Comparison of ENCODE assay signal across 26 mouse cellular contexts in genomic region chr10:94347296-94347695, GRCm38 (mm10). TPM values are rescaled to one million over a fixed set of nuclear protein-coding genes. Genes with fewer than 3 reads are reported as not detected.
"Had no signal": no experiment of that assay in that cellular context is flagged by ENCODE, and none has a peak within 500 bp of the region (broad histone marks: within the 10 kb centered on the region; RNA-seq: fewer than 3 reads in every experiment).

No protein-coding gene starts in this region.

- H3K27ac ChIP-seq: kidney, postnatal 0 days; layer of hippocampus, adult 2 months; limb, embryonic 10.5 days; limb, embryonic 13.5 days; liver, embryonic 12.5 days; liver, embryonic 15.5 days; lung, embryonic 15.5 days; midbrain, embryonic 10.5 days; midbrain, embryonic 13.5 days; neural tube, embryonic 13.5 days; stomach, embryonic 15.5 days had no signal

- ATAC-seq: liver, embryonic 12.5 days; midbrain, embryonic 13.5 days; midbrain, embryonic 16.5 days had no signal

- H3K4me2 ChIP-seq: limb, embryonic 13.5 days; liver, embryonic 12.5 days; liver, embryonic 15.5 days; lung, embryonic 15.5 days; midbrain, embryonic 13.5 days; neural tube, embryonic 13.5 days; stomach, embryonic 15.5 days had no signal

- DNase-seq: kidney, postnatal 25 days; layer of hippocampus, adult 9-11 months; liver; lung, adult 18-20 months; lung, postnatal 10 days; lung, postnatal 36 days; retina, postnatal 1 day; right cerebral cortex, postnatal 25 days; spleen, adult 18-20 months; thymus, postnatal 25 days had no signal

- H3K4me3 ChIP-seq: layer of hippocampus, adult 2 months; limb, embryonic 10.5 days; limb, embryonic 13.5 days; liver, embryonic 12.5 days; liver, embryonic 15.5 days; lung, embryonic 15.5 days; megakaryocyte, embryonic 14.5 days; midbrain, embryonic 10.5 days; midbrain, embryonic 13.5 days; myocyte; neural tube, embryonic 13.5 days; stomach, embryonic 15.5 days had no signal

- H3K36me3 ChIP-seq: limb, embryonic 10.5 days; limb, embryonic 13.5 days; liver, embryonic 12.5 days; liver, embryonic 15.5 days; lung, embryonic 15.5 days; midbrain, embryonic 10.5 days; midbrain, embryonic 13.5 days; neural tube, embryonic 13.5 days; stomach, embryonic 15.5 days had no signal

- H3K27me3 ChIP-seq: limb, embryonic 13.5 days; liver, embryonic 15.5 days; lung, embryonic 15.5 days; midbrain, embryonic 13.5 days; neural tube, embryonic 13.5 days; stomach, embryonic 15.5 days had no signal

- H3K9me3 ChIP-seq: limb, embryonic 10.5 days; limb, embryonic 13.5 days; liver, embryonic 12.5 days; liver, embryonic 15.5 days; lung, embryonic 15.5 days; midbrain, embryonic 10.5 days; midbrain, embryonic 13.5 days; neural tube, embryonic 13.5 days; stomach, embryonic 15.5 days had no signal

- H3K9ac ChIP-seq: limb, embryonic 13.5 days; liver, embryonic 12.5 days; liver, embryonic 15.5 days; lung, embryonic 15.5 days; midbrain, embryonic 13.5 days; neural tube, embryonic 13.5 days; stomach, embryonic 15.5 days had no signal

- H3K4me1 ChIP-seq: megakaryocyte, embryonic 14.5 days; stomach, embryonic 15.5 days had no signal

RNA-seq across cellular contexts. Expression of gene Gm4792, which starts 48.8 kb away (rescaled TPM):
- polyA plus RNA-seq: kidney, postnatal 0 days; large intestine, adult 2 months; limb, embryonic 10.5 days; limb, embryonic 13.5 days; liver, embryonic 12.5 days; liver, embryonic 15.5 days; lung, embryonic 15.5 days; midbrain, embryonic 10.5 days; myocyte; neural tube, embryonic 13.5 days; stomach, embryonic 15.5 days; thymus, postnatal 0 days had no signal
